ENCODE assay signal across 18 mouse cellular contexts in the genomic region with DNA sequence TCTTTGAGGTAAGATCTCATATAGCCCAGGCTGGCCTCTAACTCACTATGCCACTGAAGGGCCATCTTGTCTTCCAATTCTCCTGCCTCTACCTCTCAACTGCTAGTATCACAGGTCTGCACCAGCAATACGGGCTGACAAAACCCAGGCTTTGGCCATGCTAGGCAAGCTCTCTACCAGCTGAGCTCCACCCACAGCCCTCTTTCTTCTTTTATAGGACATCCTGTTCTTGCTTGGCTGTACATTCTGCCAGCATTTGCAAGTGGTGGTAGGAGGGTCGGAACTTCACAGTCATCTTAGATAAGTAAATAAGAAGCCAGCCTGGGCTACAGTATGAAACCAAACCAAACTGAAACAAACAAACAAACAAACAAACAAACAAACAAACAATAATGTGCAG. TPM values are rescaled to one million over a fixed set of nuclear protein-coding genes. Genes with fewer than 3 reads are reported as not detected.
DNase-seq lines count a peak whose midpoint lies in the region.
"Had no signal": no experiment of that assay in that cellular context is flagged by ENCODE, and none has a peak within 500 bp of the region (broad histone marks: within the 10 kb centered on the region; RNA-seq: fewer than 3 reads in every experiment).

No protein-coding gene starts in this region.

- DNase-seq in A20 (ENCODE audit: low read depth, low spot score) = peak; percentile 30
- peak; percentile 47 for DNase-seq in CD4-positive helper T cell, adult 2 months (ENCODE audit: low read depth, low spot score)
- peak; percentile 39 for DNase-seq in T-cell, adult 2 months (ENCODE audit: low spot score)
- DNase-seq in thymus, postnatal 14 days = peak; percentile 60
- DNase-seq in gastrocnemius, postnatal 14 days = no peak
- DNase-seq in heart, adult 9 months (ENCODE audit: low spot score in 2 of 2) = no peak
- no peak for DNase-seq in urinary bladder, postnatal 4 days (ENCODE audit: low spot score in 2 of 2)
- DNase-seq: adrenal gland, postnatal 10 days; B cell, adult 2 months; cerebellum, adult 11 months; cerebellum, adult 8-10 months; cerebellum, postnatal 25 days; forebrain, postnatal 0 days; gastrocnemius, adult 2 months; gastrocnemius, postnatal 36 days; heart, adult 11 months; heart, postnatal 10 days; heart, postnatal 4 days had no signal

- intact Hi-C loops in gastrocnemius, postnatal 14 days (cut with DNase I; ENCODE audit: low total_unique reads) = no loop called here

RNA-seq across cellular contexts. Expression of a gene that starts 13.5 kb away (rescaled TPM):
- total RNA-seq in gastrocnemius, postnatal 14 days (2021) = 10 to 100 TPM; 52.7 to 61.5 TPM

RNA-seq across cellular contexts. Expression of a gene that starts 43.3 kb away (rescaled TPM):
- total RNA-seq in gastrocnemius, postnatal 14 days (2021) = 10 to 100 TPM; 76.5 to 93.9 TPM

Comparison
In these comparisons a context has a peak if more than half of its experiments do, and no peak if none do; other contexts are left out.
1. DNase-seq: peak in A20 (single experiment), CD4-positive helper T cell, adult 2 months (single experiment), T-cell, adult 2 months (single experiment) and thymus, postnatal 14 days (single experiment); none in gastrocnemius, postnatal 14 days (single experiment), heart, adult 9 months (0 of 2) and urinary bladder, postnatal 4 days (0 of 2).